Mouse (Mus musculus) neural tube, embryonic 15.5 days (tissue): ENCODE results near the gene Rilp. TPM values are rescaled to one million over a fixed set of nuclear protein-coding genes. Genes with fewer than 3 reads are reported as not detected.

Source experiments
- ATAC-seq: fragments of 200-750 bp; cut with Nextera tagmentation; 2 replicates; pipeline ENCODE4 v1.8.0; 2017; ENCODE audit warnings: mild to moderate bottlenecking, moderate TSS enrichment, moderate library complexity; ENCODE audit not compliant: low FRiP score
- H3K27ac ChIP-seq: fragments of 300-500 bp; sonication (generic); replicated peaks from 2 replicates; pipeline ENCODE4 v1.5.1; 2015; ENCODE audit warnings: mild to moderate bottlenecking, inconsistent platforms
- H3K27me3 ChIP-seq: fragments of 300-500 bp; sonication (generic); replicated peaks from 2 replicates; pipeline ENCODE4 v1.6.1; 2015; ENCODE audit warnings: inconsistent platforms
- H3K36me3 ChIP-seq: fragments of 300-500 bp; sonication (generic); 2 replicates; pipeline ENCODE4 v1.6.1; 2015; ENCODE audit warnings: inconsistent platforms
- H3K4me1 ChIP-seq: fragments of 300-500 bp; sonication (generic); 2 replicates; pipeline ENCODE4 v1.6.1; 2015; ENCODE audit warnings: inconsistent platforms
- H3K4me2 ChIP-seq: fragments of 300-500 bp; sonication (generic); 2 replicates; pipeline ENCODE4 v1.6.1; 2015; ENCODE audit warnings: inconsistent platforms, mild to moderate bottlenecking, moderate library complexity
- H3K4me3 ChIP-seq: fragments of 300-500 bp; sonication (generic); replicated peaks from 2 replicates; pipeline ENCODE4 v1.5.1; 2015; ENCODE audit warnings: mild to moderate bottlenecking, inconsistent platforms
- H3K9ac ChIP-seq: fragments of 300-500 bp; sonication (generic); replicated peaks from 2 replicates; pipeline ENCODE4 v1.6.1; 2015; ENCODE audit warnings: mild to moderate bottlenecking, inconsistent platforms
- H3K9me3 ChIP-seq: fragments of 300-500 bp; sonication (generic); replicated peaks from 2 replicates; pipeline ENCODE4 v1.6.1; 2016; ENCODE audit warnings: inconsistent platforms
- WGBS: fragments of 180-500 bp; shearing (Covaris S2); methylation state at CpG from one replicate; pipeline ENCODE4 v1.1.7; 2015; ENCODE audit warnings: mixed read lengths; 5-methylcytosine and 5-hydroxymethylcytosine counted together
- polyA plus RNA-seq: library from polyadenylated mRNA; unstranded; fragments of >200 nt; fragmentation: Nextera tagmentation; extraction: Ambion mirVana; gene quantifications from 2 replicates; pipeline ENCODE4 v1.2.1, GENCODE M21; 2015

Rilp gene
- polyA plus RNA-seq, 1 experiment from 2014 or later: 3.1 TPM

DNA sequence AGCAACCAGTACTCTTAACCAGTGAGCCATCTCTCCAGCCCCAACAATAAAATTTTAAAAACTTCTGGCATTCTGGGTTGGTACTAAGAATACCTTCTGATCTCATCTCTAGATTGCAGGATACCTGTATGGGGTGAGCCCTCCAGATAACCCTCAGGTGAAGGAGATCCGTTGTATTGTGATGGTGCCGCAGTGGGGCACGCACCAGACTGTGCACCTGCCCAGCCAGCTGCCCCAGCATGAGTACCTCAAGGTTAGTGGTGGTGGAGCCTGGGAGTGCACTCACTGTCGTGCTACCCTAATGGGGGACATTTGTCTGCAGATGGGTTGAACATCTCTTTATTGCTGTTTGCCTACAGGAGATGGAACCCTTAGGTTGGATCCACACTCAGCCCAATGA lies 1.7 kb upstream of the Rilp start:
- H3K9ac ChIP-seq: no peak overlapping the region
- ATAC-seq: no peak
- H3K27ac ChIP-seq: no peak overlapping the region
- H3K4me3 ChIP-seq: no peak overlapping the region
- H3K4me1 ChIP-seq: peaks cover 12% of the 10 kb centered on the region
- no peaks in the 10 kb centered on the region for H3K27me3 ChIP-seq
- 95% methylated on average over 4 of the region's 4 CpGs for whole genome bisulfite sequencing
- H3K9me3 ChIP-seq: no peaks in the 10 kb centered on the region
- peaks cover 58% of the 10 kb centered on the region for H3K36me3 ChIP-seq
- no peak overlapping the region for H3K4me2 ChIP-seq

DNA sequence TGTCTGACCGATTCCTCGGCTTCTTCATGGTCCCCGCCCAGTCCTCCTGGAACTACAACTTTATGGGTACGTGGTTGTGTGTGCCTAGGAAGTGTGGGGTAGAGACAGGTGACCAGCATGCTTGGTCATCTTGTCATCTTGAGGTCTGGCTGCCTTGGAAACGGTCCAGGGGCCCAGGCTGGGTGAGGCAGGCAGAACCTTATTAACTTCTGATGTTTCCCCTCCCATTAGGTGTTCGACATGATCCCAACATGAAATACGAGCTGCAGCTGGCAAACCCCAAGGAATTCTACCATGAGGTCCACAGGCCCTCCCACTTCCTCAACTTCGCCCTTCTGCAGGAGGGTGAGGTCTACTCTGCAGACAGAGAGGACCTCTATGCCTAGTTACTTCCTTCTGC lies 990 bp upstream of the Rilp start:
- no peaks in the 10 kb centered on the region for H3K27me3 ChIP-seq
- no peak overlapping the region for H3K27ac ChIP-seq
- peaks cover 12% of the 10 kb centered on the region for H3K4me1 ChIP-seq
- H3K36me3 ChIP-seq: peaks cover 51% of the 10 kb centered on the region
- H3K4me2 ChIP-seq: no peak overlapping the region
- 72% methylated on average over 8 of the region's 8 CpGs for WGBS
- H3K9ac ChIP-seq: no peak overlapping the region
- no peak for ATAC-seq
- no peaks in the 10 kb centered on the region for H3K9me3 ChIP-seq
- H3K4me3 ChIP-seq: no peak overlapping the region

DNA sequence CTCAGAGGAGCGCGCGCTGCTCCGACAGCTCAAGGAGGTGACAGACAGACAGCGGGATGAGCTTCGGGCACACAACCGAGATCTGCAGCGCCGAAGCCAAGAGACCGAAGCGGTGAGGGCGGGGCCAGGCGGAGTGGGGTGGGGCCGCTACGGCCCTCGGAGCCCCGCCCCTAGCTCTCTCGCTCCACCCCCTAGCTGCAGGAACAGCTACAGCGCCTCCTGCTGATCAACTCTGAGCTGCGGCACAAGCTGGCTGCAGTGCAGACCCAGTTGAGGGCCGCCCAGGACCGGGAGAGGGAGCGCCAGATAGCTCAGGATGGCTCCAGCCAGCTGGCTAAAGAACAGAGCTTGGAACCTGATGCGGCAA lies 716 bp downstream of the Rilp start:
- Histone ChIP-seq H3K9me3 (no peaks in the 10 kb centered on the region), H3K9ac (peak overlapping the region; percentile 60), H3K4me1 (peaks cover 12% of the 10 kb centered on the region), H3K36me3 (peaks cover 35% of the 10 kb centered on the region), H3K27ac (peak overlapping the region; percentile 86), H3K4me2 (peak overlapping the region; percentile 97), H3K27me3 (no peaks in the 10 kb centered on the region), H3K4me3 (peak overlapping the region; percentile 56)
- peak; percentile 91 for ATAC-seq
- WGBS: 3% methylated on average over 24 of the region's 24 CpGs

DNA sequence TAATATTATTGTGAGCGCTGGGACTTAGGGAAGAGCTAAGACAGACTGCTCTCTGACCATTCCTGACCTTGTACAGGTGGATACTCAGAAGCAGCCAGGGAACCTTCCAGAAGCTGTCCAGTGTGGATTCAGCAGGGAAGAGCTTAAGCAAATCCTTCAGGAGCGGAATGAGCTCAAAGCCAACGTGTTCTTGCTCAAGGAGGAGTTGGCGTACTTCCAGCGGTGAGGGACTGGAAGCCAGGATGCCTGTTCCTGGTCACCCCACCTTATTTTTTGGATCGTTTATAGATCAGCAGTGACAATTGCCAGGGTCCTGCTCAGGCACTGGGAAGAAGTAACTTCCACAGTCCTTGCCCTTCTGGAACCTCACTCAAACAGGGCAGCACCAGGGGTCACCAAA lies 1.3 kb downstream of the Rilp start:
- no peak for ATAC-seq
- Histone ChIP-seq H3K36me3 (peaks cover 29% of the 10 kb centered on the region), H3K4me3 (no peak overlapping the region)

DNA sequence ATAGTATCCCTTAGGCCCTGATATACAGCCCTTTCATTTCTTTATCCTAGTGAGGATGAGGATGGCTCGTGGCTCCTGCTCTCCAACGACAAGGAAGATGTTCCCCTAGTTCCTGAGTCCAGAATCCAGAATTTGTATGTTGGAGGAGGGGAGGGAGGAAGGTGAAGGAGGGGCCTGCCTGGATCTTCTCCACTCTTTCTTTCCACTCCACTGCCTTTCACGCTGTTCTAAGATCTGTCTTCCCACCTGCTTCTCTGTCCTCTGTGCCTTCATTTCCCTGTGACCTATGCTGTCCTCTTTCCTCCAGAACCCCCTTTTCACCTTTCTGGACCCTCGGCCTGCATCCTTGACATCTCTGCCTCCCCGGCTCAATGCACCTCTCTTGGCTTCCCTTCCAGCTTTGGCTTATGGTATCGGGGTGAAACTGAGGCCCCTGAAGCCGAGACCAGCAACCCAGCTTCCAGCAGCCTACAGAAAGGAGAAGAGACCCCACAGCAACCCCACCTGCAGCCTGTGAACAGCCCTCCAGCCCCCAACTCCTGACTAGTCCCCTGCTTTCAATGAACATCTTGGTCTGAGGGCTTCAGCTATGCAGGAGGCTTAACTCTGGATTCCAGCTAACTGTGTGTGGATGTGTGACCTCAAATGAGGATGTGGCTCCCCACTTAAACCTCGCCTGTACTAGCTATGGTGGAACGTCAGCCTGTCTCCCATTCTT lies 2.6 kb downstream of the Rilp start:
- Histone ChIP-seq H3K4me2 (no peak overlapping the region), H3K9me3 (no peaks in the 10 kb centered on the region), H3K9ac (no peak overlapping the region), H3K27ac (no peak overlapping the region), H3K4me1 (peaks cover 12% of the 10 kb centered on the region), H3K36me3 (peaks cover 20% of the 10 kb centered on the region), H3K4me3 (no peak overlapping the region), H3K27me3 (no peaks in the 10 kb centered on the region)
- WGBS: 87% methylated on average over 9 of the region's 9 CpGs
- ATAC-seq: no peak

More for the DNA sequence above, 1.3 kb downstream of the Rilp start:
- H3K27ac ChIP-seq: no peak overlapping the region
- H3K27me3 ChIP-seq: no peaks in the 10 kb centered on the region
- no peaks in the 10 kb centered on the region for H3K9me3 ChIP-seq
- no peak overlapping the region for H3K9ac ChIP-seq
- 86% methylated on average over 6 of the region's 6 CpGs for WGBS
- H3K4me1 ChIP-seq: peaks cover 12% of the 10 kb centered on the region
- H3K4me2 ChIP-seq: peak overlapping the region; percentile 97; the same call in 1 of the 2 replicates

DNA sequence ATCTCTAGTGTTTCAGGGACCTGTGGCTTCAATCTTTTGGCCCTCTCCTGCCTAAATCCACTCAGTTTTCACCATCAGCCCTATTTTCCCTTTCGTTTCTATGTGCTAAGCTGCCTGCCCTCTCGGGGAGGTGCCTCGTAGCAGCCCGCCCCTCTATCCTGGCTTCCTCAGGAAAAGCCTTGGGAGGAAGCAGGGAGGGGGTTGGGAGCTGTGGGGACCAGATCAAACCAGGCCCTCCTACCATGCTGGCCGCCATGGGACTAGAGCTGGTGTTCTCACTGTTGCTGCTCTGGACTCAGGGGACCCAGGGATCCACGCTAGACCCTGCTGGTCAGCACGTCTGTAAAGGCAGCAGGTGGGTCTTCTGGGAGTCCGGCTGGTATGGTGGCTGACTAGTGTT lies 3.4 kb downstream of the Rilp start, which contains the start of gene Scarf1:
Scarf1 (plus strand) TSS at position 205 of the 400 bp plus-strand sequence.
- peak within 1 kb of the TSS; percentile 11; the same call in 1 of the 2 replicates for H3K4me2 ChIP-seq
- H3K9ac ChIP-seq: no peak within 1 kb of the TSS
- peaks cover 11% of the 10 kb centered on the region for H3K36me3 ChIP-seq
- 60% methylated on average over 8 of the region's 8 CpGs for WGBS
- H3K27me3 ChIP-seq: no peaks in the 10 kb centered on the region
- no peak for ATAC-seq
- no peak within 1 kb of the TSS for H3K4me3 ChIP-seq
- no peak within 1 kb of the TSS for H3K27ac ChIP-seq
- H3K9me3 ChIP-seq: no peaks in the 10 kb centered on the region
- H3K4me1 ChIP-seq: peaks cover 12% of the 10 kb centered on the region

DNA sequence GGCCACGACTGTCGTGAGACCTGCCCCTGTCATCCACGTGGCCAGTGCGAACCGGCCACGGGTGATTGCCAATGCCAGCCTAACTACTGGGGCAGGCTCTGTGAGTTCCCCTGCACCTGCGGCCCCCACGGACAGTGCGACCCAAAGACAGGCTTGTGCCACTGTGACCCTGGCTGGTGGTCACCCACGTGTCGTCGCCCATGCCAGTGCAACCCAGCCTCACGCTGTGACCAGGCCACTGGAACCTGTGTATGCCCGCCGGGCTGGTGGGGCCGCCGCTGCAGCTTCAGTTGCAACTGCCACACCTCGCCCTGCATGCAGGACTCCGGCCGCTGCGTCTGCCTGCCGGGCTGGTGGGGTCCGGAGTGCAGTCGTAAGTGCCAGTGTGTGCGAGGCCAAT lies 5.3 kb downstream of the Rilp start:
- WGBS: 94% methylated on average over 25 of the region's 25 CpGs

DNA sequence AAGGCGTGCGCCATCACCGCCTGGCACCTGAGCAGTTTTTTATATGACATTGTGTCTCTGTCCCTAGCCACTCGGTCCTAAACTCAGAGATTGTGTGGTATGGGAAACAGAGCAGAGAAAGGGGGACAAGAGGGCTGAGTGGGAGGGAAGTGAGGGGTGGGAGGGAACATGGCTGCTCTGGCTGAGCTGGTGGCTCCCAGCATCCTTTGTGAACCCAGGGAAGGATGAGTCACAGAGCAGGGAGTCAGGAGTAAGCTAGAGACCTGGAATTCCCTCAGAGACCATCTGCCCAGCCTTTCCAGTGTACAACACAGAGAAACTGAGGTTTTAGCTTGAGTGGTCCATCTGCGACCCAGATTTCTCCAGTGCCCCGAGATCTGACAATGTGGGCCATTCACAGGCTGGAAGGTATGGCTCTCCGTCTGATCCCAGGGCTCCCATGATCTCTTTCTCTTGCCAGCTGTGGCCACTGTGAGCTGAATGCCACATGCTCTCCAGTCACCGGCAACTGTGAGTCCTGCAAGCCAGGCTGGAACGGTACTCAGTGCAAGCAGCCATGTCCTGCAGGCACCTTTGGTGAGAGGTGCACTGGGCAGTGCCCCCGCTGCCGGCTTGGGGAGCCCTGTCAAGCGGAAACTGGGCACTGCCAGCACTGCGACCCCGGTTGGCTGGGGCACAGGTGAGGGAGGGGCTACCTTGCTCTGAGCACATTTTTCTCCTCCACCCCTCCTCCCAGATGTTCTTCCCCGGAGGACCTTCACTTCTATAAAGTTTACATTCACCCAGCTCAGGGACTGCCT lies 10.1 kb downstream of the Rilp start:
- H3K27me3 ChIP-seq: no peaks in the 10 kb centered on the region
- H3K4me3 ChIP-seq: no peak overlapping the region
- no peak for ATAC-seq
- no peak overlapping the region for H3K4me2 ChIP-seq
- no peaks in the 10 kb centered on the region for H3K4me1 ChIP-seq
- H3K9ac ChIP-seq: no peak overlapping the region
- WGBS: 70% methylated on average over 15 of the region's 15 CpGs
- H3K27ac ChIP-seq: no peak overlapping the region
- no peaks in the 10 kb centered on the region for H3K36me3 ChIP-seq
- H3K9me3 ChIP-seq: no peaks in the 10 kb centered on the region

More for the DNA sequence above, 5.3 kb downstream of the Rilp start:
- Histone ChIP-seq H3K27ac (no peak overlapping the region), H3K4me2 (no peak overlapping the region), H3K4me1 (peaks cover 2% of the 10 kb centered on the region), H3K9me3 (no peaks in the 10 kb centered on the region), H3K9ac (no peak overlapping the region), H3K36me3 (no peaks in the 10 kb centered on the region; the same call in 1 of the 2 replicates), H3K27me3 (no peaks in the 10 kb centered on the region), H3K4me3 (no peak overlapping the region)
- ATAC-seq: no peak

DNA sequence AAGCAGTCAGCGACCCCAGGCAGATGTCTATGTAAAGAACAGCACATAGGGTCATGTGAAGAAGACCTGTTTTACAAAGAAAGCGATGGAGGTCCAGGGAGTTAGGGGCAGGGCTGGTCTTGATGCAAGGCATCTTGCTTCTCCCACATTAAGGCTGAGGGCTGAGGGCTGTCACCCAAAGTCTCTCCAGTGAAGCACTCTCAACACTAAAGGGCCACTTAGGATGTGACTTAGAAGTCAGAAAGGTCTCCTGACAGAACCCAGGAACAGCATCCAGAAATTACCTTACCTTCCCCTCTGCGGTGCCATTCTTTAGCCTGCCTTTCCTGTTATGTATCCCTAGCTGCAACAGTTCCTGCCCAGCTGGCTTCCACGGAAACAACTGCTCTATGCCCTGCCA lies 11.7 kb downstream of the Rilp start:
- H3K9me3 ChIP-seq: no peaks in the 10 kb centered on the region
- 82% methylated on average over 4 of the region's 4 CpGs for WGBS
- H3K4me1 ChIP-seq: no peaks in the 10 kb centered on the region
- H3K27me3 ChIP-seq: no peaks in the 10 kb centered on the region
- no peak overlapping the region for H3K4me3 ChIP-seq
- no peak overlapping the region for H3K9ac ChIP-seq
- H3K36me3 ChIP-seq: no peaks in the 10 kb centered on the region
- ATAC-seq: no peak
- no peak overlapping the region for H3K4me2 ChIP-seq
- H3K27ac ChIP-seq: no peak overlapping the region

DNA sequence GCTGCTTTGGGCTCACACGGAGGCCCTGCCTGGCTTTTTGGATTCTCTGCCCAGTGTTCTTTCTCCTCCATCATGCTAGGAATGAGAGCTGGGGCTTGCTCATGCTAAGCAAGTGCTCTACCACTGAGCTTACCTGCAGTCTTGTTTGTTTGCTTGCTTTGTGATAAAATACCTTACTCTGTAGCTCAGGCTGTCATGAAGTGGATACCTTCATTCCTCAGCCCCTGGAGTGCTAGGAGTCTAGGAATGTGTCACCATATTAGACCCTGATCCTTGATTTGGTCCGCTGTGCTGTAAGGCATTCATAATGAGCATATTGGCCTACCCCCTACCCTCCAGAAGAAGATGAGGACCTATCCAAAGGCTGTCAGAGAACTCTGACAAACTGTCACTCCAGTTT lies 12.9 kb downstream of the Rilp start:
- 93% methylated on average over 2 of the region's 2 CpGs for WGBS
- Histone ChIP-seq H3K27me3 (no peaks in the 10 kb centered on the region), H3K4me2 (no peak overlapping the region), H3K9ac (no peak overlapping the region), H3K9me3 (no peaks in the 10 kb centered on the region), H3K36me3 (no peaks in the 10 kb centered on the region), H3K4me1 (no peaks in the 10 kb centered on the region), H3K27ac (no peak overlapping the region), H3K4me3 (no peak overlapping the region)
- ATAC-seq: no peak

DNA sequence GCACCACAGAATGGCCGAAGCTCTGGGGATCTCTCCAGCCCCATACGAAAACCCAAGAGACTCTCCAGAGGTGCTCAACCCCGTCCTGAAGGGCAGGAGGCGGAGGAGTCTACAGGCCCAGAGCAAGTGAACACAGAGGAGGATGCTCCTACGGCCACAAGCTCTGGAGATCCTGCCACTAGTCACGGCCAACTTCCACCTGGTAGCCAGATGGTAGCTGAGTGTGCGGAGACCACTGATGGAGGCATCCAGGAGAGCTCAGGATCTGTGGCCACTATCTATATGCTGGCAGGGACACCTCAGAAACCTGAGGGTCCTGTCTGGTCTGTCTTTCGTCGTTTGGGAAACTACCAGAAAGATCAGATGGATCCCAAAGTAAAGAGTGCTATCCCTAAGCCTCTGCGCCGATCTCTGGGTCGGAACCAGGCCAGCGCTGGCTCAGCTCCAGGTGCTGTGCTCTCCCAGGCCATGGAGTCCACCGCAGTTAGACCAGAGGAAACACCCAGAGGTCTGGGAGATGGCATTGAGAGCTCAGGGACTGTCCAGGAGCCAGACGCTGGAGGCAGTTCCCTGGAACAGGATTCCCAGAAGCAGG lies 15.7 kb downstream of the Rilp start:
- no peak for ATAC-seq
- 88% methylated on average over 15 of the region's 15 CpGs for WGBS
- Histone ChIP-seq H3K9me3 (no peaks in the 10 kb centered on the region), H3K4me1 (0 out of 2 replicates have a peak, but pooled peaks cover 7% of the 10 kb centered on the region), H3K9ac (no peak overlapping the region), H3K27me3 (no peaks in the 10 kb centered on the region), H3K27ac (no peak overlapping the region), H3K36me3 (no peaks in the 10 kb centered on the region), H3K4me2 (no peak overlapping the region), H3K4me3 (no peak overlapping the region)
